Mouse (Mus musculus) forebrain, postnatal 0 days (tissue): ENCODE results near the gene Tmem62. TPM values are rescaled to one million over a fixed set of nuclear protein-coding genes. Genes with fewer than 3 reads are reported as not detected.
A peak's percentile ranks its signal among the peaks of the same experiment; 100 is the strongest.

Experiments
- ATAC-seq: fragments of 200-750 bp; cut with Nextera tagmentation; 2 replicates; pipeline ENCODE4 v1.8.0; 2017; ENCODE audit warnings: mild to moderate bottlenecking, moderate library complexity
- DNase-seq: peaks from one replicate; pipeline ENCODE4 v3.0.0-alpha.2; 2015
- H3K27ac ChIP-seq: fragments of 300-500 bp; sonication (generic); 2 replicates; pipeline ENCODE4 v1.5.1; 2014; ENCODE audit warnings: low read depth, mild to moderate bottlenecking, antibody characterized with exemption, low read length, moderate library complexity, mixed read lengths
- H3K27me3 ChIP-seq: fragments of 300-500 bp; sonication (generic); 2 replicates; pipeline ENCODE4 v1.6.1; 2014; ENCODE audit warnings: mild to moderate bottlenecking, low read length, mixed read lengths; ENCODE audit not compliant: insufficient read depth
- H3K36me3 ChIP-seq: fragments of 300-500 bp; sonication (generic); 2 replicates; pipeline ENCODE4 v1.6.1; 2014; ENCODE audit warnings: mild to moderate bottlenecking, moderate library complexity; ENCODE audit not compliant: insufficient read depth
- H3K4me1 ChIP-seq: fragments of 300-500 bp; sonication (generic); 2 replicates; pipeline ENCODE4 v1.6.1; 2014; ENCODE audit warnings: antibody characterized with exemption; ENCODE audit not compliant: insufficient read depth
- H3K4me2 ChIP-seq: fragments of 300-500 bp; sonication (generic); 2 replicates; pipeline ENCODE4 v1.6.1; 2014; ENCODE audit warnings: low read depth, mild to moderate bottlenecking, moderate library complexity
- H3K4me3 ChIP-seq: fragments of 300-500 bp; sonication (generic); 2 replicates; pipeline ENCODE4 v1.5.1; 2014; ENCODE audit warnings: low read depth, low read length, mixed read lengths
- H3K9ac ChIP-seq: fragments of 300-500 bp; sonication (generic); 2 replicates; pipeline ENCODE4 v1.6.1; 2014; ENCODE audit warnings: mild to moderate bottlenecking
- H3K9me3 ChIP-seq: fragments of 300-500 bp; sonication (generic); 2 replicates; pipeline ENCODE4 v1.6.1; 2016; ENCODE audit warnings: low read length
- CTCF ChIP-seq: sonication (generic); IDR thresholded peaks from 2 replicates; pipeline ENCODE4 v1.5.1; 2016; ENCODE audit warnings: antibody characterized with exemption, control low read depth, low read depth
- WGBS: fragments of 180-500 bp; shearing (Covaris S2); extraction: QIAGEN DNeasy Blood & Tissue Kit; methylation state at CpG from one replicate; pipeline ENCODE4 v1.1.7; 2014; 5-methylcytosine and 5-hydroxymethylcytosine counted together
- polyA plus RNA-seq: library from polyadenylated mRNA; unstranded; fragments of >200 nt; fragmentation: Nextera tagmentation; extraction: Ambion mirVana; gene quantifications from 2 replicates; pipeline ENCODE4 v1.2.1, GENCODE M21; 2015
- total RNA-seq: library from RNA; depleted of rRNA; stranded (reverse); fragments of >200 nt; gene quantifications from 2 replicates; pipeline ENCODE4 v1.2.3, GENCODE M21; 2014; rRNA removed

The Tmem62 gene
- total RNA-seq (16.3 and 17.3 TPM in 2 replicates), polyA plus RNA-seq (9.3 and 11.6 TPM in 2 replicates)

DNA sequence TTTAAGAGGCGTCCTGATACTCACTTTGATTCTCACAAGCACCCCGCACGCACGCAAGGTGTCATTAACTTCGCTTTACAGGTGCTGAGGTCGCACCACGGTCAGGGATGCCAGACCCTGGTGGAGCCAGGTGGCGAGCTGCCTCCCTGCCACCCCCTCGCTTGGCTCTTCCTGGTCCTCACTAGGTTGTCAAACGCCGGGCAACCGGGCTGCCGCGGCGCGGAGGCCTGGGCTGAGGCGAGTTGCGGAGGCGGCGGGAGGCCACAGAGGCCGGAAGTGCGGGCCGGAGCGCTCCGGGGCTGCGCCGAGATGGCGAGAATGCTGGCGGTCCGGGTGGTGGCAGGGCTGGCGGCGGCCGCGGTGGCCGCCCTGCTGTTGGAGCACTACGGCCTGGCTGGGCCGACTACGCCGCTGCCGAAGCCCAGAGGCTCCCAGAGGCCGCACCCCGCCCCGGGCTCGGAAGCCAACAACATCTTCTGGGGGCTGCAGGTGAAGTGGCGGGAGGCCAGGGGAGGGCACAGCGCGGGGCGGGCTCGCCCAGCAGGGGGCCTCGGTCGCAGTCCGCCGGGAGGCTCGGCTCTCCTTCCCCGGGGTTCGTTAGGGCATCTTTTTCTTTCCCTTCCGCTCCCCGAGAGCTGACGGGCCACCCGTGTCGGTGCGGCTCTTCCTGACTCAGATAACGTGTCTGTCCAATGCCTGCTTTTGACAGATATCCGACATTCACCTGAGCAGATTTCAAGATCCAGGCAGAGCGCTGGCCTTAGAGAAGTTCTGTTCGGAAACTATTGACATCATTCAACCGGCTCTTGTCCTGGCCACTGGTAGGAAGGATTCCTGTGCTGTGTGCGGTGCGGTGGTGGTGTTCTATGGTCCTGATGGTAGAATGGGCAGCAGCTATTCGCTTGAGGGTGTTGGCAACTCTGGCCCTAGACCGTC, at the start of gene Tmem62:
Gene Tmem62, plus strand, starts transcription at position 28 of the 936 bp plus-strand sequence.
- Histone ChIP-seq H3K4me2 (peak within 1 kb of the TSS; percentile 63), H3K27me3 (no peaks in the 10 kb centered on the region), H3K4me3 (peak within 1 kb of the TSS; percentile 68), H3K27ac (peak within 1 kb of the TSS; percentile 62), H3K36me3 (0 out of 2 replicates have a peak, but pooled peaks cover 13% of the 10 kb centered on the region), H3K4me1 (0 out of 2 replicates have a peak, but pooled peaks cover 2% of the 10 kb centered on the region), H3K9ac (peak within 1 kb of the TSS; percentile 82), H3K9me3 (no peaks in the 10 kb centered on the region)
- peak; percentile 42 for TF ChIP-seq CTCF
- peak; percentile 67 for DNase-seq
- ATAC-seq = peak; percentile 79
- WGBS = under 1% methylated on average over 68 of the region's 71 CpGs

- TF ChIP-seq CTCF = no peak
- Histone ChIP-seq H3K9ac (no peak overlapping the region), H3K4me1 (no peaks in the 10 kb centered on the region), H3K4me2 (no peak overlapping the region), H3K9me3 (no peaks in the 10 kb centered on the region), H3K4me3 (no peak overlapping the region), H3K36me3 (peaks cover 48% of the 10 kb centered on the region), H3K27ac (no peak overlapping the region), H3K27me3 (no peaks in the 10 kb centered on the region)
- no peak for ATAC-seq
- no peak for DNase-seq
- WGBS = 96% methylated on average over 3 of the region's 3 CpGs
Measured at GRCm38 (mm10) chr2:120933038-120933437, 43.8 kb upstream of the Tmem62 start.

DNA sequence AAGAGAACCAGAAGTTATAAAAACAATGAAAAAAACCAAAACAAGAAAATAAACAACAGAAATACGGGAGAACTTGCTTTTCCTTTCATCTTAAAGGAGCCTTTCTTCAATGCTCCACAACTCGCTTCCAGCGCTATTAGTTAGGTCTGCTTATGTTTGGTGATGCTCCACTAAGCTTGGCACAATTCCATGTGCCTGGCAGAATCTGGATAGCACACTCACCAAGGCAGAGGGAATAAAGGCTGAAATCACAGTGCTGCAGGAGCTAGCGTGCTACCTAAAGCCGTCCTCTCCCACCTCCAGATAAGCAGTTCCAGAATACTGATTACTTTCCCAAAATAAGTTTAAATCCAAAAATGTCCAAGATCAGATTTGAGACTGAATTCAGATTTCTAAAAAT, 25.6 kb upstream of the Tmem62 start:
- Histone ChIP-seq H3K4me1 (no peaks in the 10 kb centered on the region), H3K9ac (no peak overlapping the region), H3K4me3 (no peak overlapping the region), H3K27me3 (no peaks in the 10 kb centered on the region), H3K27ac (no peak overlapping the region), H3K4me2 (no peak overlapping the region), H3K36me3 (peaks cover 56% of the 10 kb centered on the region), H3K9me3 (no peaks in the 10 kb centered on the region)
- no peak for TF ChIP-seq CTCF
- DNase-seq = peak; percentile 2
- no peak for ATAC-seq
- 55% methylated on average over 5 of the region's 5 CpGs for WGBS

GRCm38 (mm10) chr2:120952176-120952938, 24.5 kb upstream of the Tmem62 start:
- Histone ChIP-seq H3K9me3 (no peaks in the 10 kb centered on the region), H3K27ac (no peak overlapping the region), H3K4me1 (no peaks in the 10 kb centered on the region), H3K36me3 (peaks cover 47% of the 10 kb centered on the region), H3K27me3 (no peaks in the 10 kb centered on the region), H3K4me3 (no peak overlapping the region), H3K4me2 (no peak overlapping the region), H3K9ac (no peak overlapping the region)
- DNase-seq (no peak), ATAC-seq (no peak; the same call in 1 of the 2 replicates)
- no peak for TF ChIP-seq CTCF
- 78% methylated on average over 2 of the region's 2 CpGs for WGBS

DNA sequence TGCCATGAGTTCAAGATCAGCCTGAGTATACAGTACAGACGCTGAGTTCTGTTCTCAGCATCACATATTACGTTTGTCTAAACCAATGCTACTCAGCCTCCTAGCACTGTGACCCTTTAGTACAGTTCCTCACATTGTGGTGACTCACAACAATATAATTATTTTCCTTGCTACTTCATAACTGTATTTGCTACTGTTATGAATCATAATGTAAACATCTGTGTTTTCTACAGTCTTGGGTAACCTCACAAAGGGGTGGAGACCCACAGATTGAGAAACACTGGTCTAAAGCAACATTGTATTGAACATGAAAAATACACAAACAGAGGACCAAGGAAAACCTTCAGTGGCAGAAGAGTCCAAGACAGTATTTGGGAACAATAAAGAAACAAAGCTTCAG, 17.5 kb upstream of the Tmem62 start:
- no peak for ATAC-seq
- H3K36me3 ChIP-seq = peaks cover 18% of the 10 kb centered on the region
- no peak overlapping the region for H3K27ac ChIP-seq
- no peak overlapping the region for H3K4me3 ChIP-seq
- no peak overlapping the region for H3K9ac ChIP-seq
- DNase-seq = no peak
- no peak overlapping the region for H3K4me2 ChIP-seq
- no peaks in the 10 kb centered on the region for H3K9me3 ChIP-seq
- WGBS = 95% methylated on average over 2 of the region's 2 CpGs
- no peaks in the 10 kb centered on the region for H3K27me3 ChIP-seq
- no peaks in the 10 kb centered on the region for H3K4me1 ChIP-seq
- TF ChIP-seq CTCF = no peak

DNA sequence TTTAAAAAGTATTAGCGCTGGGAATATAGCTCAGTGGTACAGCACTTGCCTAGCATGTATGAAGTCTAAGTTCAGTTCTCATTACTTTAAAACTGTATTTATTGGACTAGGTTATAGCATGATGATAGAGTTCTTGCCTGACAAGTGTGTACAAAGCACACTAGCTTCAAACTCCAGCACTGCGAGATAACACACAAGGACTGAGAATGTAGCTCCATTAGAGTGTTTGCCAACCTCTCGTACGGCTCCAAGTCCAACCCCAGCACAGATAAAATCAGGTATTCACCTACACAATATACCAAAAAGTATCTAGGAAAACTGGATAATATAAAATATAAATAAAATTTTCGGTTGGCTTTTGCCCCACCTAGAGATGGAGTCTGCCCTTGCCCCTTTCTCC, 17.0 kb upstream of the Tmem62 start:
- WGBS = 97% methylated on average over 5 of the region's 5 CpGs
- Histone ChIP-seq H3K27me3 (no peaks in the 10 kb centered on the region), H3K4me3 (no peak overlapping the region), H3K27ac (no peak overlapping the region), H3K4me2 (no peak overlapping the region), H3K4me1 (no peaks in the 10 kb centered on the region), H3K9me3 (no peaks in the 10 kb centered on the region), H3K36me3 (peaks cover 13% of the 10 kb centered on the region), H3K9ac (no peak overlapping the region)
- ATAC-seq (no peak), DNase-seq (no peak)
- no peak for TF ChIP-seq CTCF
